Mouse (Mus musculus) liver, embryonic 14.5 days (tissue): ENCODE measurements around the gene Zfp618.

Source experiments
- CTCF ChIP-seq: IDR thresholded peaks from 2 replicates; pipeline ENCODE4 v1.5.1; 2016; ENCODE audit warnings: antibody characterized with exemption, low read depth, control low read depth
- EP300 ChIP-seq: IDR thresholded peaks from 2 replicates; pipeline ENCODE4 v1.6.1; 2016; ENCODE audit warnings: antibody characterized with exemption, low read depth

GRCm38 (mm10) chr4:62944326-62944879 is 21.0 kb upstream of the Zfp618 start:
- TF ChIP-seq EP300 (no peak), CTCF (peak; percentile 64)
